Mouse (Mus musculus) T-cell, adult 2 months (primary cell): ENCODE measurements around the gene Cpn1.

ENCODE experiments used
- DNase-seq: peaks from one replicate; pipeline ENCODE4 v3.0.0; 2022; ENCODE audit warnings: low spot score

Gene Cpn1

GRCm38 (mm10) chr19:43939769-43940689 is 46.3 kb downstream of the Cpn1 start, which contains the start of gene Dnmbp:
Gene Dnmbp (minus strand): TSS chr19:43940191.
- peak; percentile 75 for DNase-seq

GRCm38 (mm10) chr19:43939171-43939768 is 47.1 kb downstream of the Cpn1 start:
- DNase-seq, result no peak

- no peak for DNase-seq
Measured at GRCm38 (mm10) chr19:43938355-43938754, 48.0 kb downstream of the Cpn1 start.

GRCm38 (mm10) chr19:43930926-43931325 is 55.4 kb downstream of the Cpn1 start:
- no peak for DNase-seq

- DNase-seq, result no peak
Measured at GRCm38 (mm10) chr19:43930366-43930765, 56.0 kb downstream of the Cpn1 start.

- DNase-seq, result no peak
Measured at GRCm38 (mm10) chr19:43929869-43930268, 56.5 kb downstream of the Cpn1 start.

- DNase-seq, result no peak
Measured at GRCm38 (mm10) chr19:43927967-43928366, 58.4 kb downstream of the Cpn1 start.

- DNase-seq, result no peak
Measured at GRCm38 (mm10) chr19:43927057-43927456, 59.3 kb downstream of the Cpn1 start.

- no peak for DNase-seq
Measured at GRCm38 (mm10) chr19:43926141-43926987, 60.0 kb downstream of the Cpn1 start.

DNA sequence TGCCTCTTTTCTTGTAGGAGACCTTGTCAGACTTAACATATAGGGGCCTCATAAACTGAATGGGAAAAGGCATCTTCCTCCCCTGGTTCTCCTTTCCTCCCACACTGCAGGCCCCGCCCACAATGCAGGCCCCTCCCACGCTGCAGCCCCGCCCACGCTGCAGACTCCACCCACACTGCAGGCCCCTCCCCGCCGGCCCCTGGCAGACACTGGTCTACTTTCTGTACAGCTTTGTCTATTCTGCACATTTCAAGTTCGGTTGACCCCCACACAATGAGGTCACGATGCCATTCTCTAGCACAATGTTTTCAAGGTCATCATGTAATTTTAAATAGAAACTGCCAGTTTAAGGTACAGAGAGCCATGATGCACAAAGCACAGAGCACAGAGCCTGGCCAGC is 62.0 kb downstream of the Cpn1 start:
- no peak for DNase-seq

- no peak for DNase-seq
Measured at GRCm38 (mm10) chr19:43922963-43923362, 63.4 kb downstream of the Cpn1 start.

- no peak for DNase-seq
Measured at GRCm38 (mm10) chr19:43921410-43921809, 64.9 kb downstream of the Cpn1 start.

DNA sequence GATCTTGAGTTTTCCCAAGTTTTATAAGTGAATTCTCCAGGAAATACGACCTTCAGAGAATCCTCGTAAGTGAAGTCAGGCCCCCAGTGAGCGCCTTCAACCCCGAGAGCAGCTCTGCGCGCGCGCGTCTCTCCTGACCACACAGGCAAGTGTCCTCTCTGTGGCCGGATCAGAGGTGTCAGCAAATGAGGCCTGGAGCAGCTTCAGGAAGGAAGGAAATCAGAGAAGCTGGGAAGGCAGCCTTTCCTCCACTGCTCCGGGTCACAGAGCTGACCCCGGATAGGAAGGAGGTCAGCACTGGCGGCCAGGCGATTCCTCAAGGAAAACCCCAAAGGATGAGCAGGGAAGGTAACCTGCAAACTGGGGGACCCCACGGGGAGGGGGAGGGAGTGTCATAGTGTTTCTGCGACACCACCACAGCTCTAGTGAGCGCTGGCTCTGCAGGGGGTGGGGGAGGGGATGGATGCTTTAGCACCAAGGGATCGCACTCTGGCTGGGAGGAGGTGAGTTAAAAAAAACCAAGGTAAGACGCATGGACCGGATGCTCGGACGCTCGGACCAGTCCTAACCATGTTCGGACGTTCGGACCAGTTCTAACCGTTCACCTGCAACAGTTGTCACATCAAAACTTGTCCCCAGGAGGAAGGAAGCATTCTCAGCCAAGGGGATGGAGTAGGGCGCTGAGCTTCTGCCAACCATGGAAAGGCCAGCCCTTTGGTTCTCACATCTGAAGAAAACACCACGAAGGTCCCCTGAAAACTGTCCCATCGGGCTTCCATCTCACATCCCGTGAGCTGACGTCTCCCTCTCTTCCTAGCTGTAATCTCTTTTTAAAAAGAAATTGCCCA is 65.7 kb downstream of the Cpn1 start:
- no peak for DNase-seq

DNA sequence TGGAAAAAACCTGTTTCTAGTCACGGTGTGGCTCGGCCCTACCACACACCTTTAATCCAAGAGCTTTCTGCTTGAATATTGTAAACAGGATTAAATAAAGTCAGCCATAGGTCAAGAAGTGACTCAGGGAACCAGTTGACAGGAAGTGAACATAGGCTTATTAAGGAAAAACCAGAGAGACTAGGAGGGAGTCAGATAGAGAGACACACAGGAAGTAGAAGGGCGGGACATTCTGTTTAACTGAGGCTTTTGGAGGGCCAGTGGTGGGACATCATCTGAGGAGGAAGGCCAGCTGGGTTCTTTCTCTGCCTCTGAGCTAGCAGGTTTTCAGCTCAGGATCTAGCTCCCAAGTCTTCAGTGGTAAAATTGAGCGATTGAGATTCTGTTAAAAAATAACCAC is 66.5 kb downstream of the Cpn1 start:
- no peak for DNase-seq

DNA sequence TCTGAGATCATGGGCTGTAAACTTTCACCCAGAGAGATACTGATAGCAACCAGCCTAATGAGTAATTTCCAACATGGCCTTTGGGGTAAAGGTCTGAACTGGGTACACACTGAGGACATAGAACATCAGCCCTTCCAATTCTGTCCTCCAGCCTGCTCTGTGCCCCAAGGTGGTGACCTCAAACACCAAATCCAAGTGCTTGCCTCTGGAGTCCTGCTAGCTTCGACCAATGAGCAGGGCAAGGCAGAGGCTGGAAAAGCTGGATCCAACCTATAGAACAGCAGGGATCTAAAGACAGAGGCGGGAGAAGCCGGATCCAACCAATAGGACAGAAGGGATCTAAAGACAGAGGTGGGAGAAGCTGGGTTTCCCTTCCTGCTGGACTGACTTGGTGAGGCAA is 67.5 kb downstream of the Cpn1 start:
- no peak for DNase-seq

GRCm38 (mm10) chr19:43917763-43918162 is 68.6 kb downstream of the Cpn1 start:
- no peak for DNase-seq

DNA sequence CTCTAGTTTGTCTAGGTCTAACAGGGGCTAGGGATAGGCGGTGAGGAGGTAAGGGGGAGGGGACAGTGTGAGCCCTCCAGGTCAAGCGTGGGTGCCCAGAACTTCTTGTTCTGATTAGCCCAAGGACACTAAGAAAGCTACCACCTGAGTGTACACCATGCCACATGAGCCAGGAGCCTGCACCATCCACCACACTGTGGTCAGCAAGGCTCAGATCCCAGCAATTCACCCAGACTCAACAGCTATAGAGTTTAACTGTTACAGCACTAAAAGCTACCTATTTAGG is 69.0 kb downstream of the Cpn1 start:
- DNase-seq, result no peak

DNA sequence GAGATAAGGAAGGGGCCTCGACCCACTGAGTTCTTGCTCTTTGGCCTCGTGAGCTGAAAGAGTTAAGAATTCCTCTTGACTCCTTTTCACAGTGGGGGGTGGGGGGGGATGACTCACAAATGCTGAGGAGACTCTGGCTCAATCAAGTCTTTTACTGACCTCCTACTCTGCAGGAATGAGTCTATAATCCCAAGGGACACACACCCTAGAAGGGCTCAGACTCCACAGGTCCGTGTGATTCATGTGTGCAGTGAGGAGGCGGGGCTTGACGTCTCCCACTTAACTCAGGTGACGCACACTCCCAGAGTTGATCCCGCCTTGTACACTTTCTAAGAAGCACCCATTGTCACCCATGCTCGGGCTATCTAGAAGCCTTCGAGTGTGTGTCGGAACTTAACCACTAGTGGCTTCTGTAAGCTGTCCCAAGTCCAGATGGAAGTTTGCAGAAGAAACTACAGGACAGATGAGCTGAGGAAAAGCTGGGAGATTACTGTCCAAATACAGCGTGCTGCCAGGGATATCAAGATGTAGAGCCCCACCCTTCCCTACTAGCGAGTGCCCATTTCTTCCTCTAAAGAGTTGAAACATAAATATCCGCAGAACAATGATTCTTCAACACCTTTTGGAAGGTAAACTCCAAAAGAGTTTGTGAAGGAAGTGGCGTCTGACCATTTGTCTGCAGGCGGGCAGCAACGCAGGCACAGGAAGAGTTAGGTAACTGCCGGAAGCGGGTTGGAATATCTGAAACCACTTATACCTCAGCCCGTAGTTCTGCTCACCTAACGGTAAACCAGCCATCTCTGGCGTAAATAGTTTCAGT is 69.6 kb downstream of the Cpn1 start:
- DNase-seq, result peak; percentile 35

- DNase-seq, result no peak
Measured at GRCm38 (mm10) chr19:43915431-43915830, 70.9 kb downstream of the Cpn1 start.

DNA sequence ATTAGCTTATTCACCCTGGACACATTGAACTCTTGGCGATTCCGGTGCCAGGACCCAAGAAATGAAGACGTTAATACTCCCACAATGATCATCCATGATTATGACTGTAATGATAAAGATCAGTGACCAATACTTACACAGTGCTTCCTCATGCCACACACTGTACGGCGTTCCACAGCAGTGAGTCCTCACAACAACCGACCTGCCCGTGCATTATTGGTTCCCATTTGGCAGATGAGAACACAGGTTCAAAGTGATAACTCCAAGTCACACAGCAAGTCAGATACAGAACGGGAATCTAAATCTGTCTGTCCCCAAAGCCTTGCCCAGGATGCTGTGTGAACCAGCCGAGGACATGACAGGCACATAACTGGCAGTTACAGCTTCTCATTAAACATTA is 71.4 kb downstream of the Cpn1 start:
- DNase-seq, result no peak
